Mouse (Mus musculus) cerebellum, adult 2 months (tissue): ENCODE results near the gene Kynu.
A peak's percentile ranks its signal among the peaks of the same experiment; 100 is the strongest.

Experiments
- CTCF ChIP-seq: fragments of 200-500 bp; IDR thresholded peaks from 2 replicates; pipeline ENCODE4 v1.5.1; 2011; ENCODE audit warnings: low read depth, mild to moderate bottlenecking, control low read depth, low read length, moderate library complexity, borderline replicate concordance; ENCODE audit not compliant: insufficient read depth
- POLR2A ChIP-seq: fragments of 200-500 bp; IDR thresholded peaks from 2 replicates; pipeline ENCODE4 v1.6.1; 2011; ENCODE audit warnings: low read length, control low read depth, borderline replicate concordance; ENCODE audit not compliant: insufficient read depth

GRCm38 (mm10) chr2:43722446-43723103, 167.4 kb downstream of the Kynu start:
- TF ChIP-seq POLR2A (no peak), CTCF (peak; percentile 63)
